In the genomic region with DNA sequence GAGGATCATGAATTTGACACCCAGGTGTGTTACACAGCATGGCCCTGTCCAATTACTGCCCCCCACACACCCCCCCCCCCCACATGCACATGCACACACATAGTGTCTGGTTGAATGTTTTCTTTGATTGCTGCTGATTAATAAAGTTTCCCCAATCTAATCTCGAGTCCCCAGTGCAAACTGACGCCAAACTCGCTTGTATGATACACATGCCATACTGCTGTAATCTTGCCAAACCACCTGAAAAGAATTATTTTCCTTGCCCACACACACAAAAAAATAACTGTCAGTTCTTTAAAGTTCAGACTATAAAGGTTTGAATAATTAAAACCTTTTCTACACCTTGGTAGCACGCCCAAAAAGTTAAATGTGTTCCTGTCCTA, we compare ENCODE assay signal across 21 mouse cellular contexts.
DNase-seq lines count a peak whose midpoint lies in the region; ATAC-seq and TF ChIP-seq lines count a peak whose summit lies in the region.
"Had no signal": no experiment of that assay in that cellular context is flagged by ENCODE, and none has a peak within 500 bp of the region (broad histone marks: within the 10 kb centered on the region; RNA-seq: fewer than 3 reads in every experiment).

No protein-coding gene starts in this region.

- H3K4me2 ChIP-seq in neural tube, embryonic 15.5 days, result no peak overlapping the region
- H3K4me2 ChIP-seq: forebrain, embryonic 13.5 days; heart, embryonic 11.5 days; liver, embryonic 11.5 days; midbrain, embryonic 11.5 days; neural tube, embryonic 13.5 days had no signal

- DNase-seq in gastrocnemius, adult 2 months, result no peak
- DNase-seq in gastrocnemius, adult 18-20 months (ENCODE audit: low spot score), result no peak
- DNase-seq in layer of hippocampus, adult 2 months (ENCODE audit: low spot score in 2 of 2), result no peak
- DNase-seq in layer of hippocampus, postnatal 14 days (ENCODE audit: low spot score in 2 of 2), result no peak
- DNase-seq in neural tube, embryonic 10.5 days (ENCODE audit: extremely low spot score, low spot score), result no peak
- DNase-seq in cerebellum, adult 11 months, result no peak
- DNase-seq: adrenal gland, postnatal 25 days; lung, adult 2 months; thymus, adult 2 months; thymus, postnatal 4 days had no signal

- ATAC-seq in neural tube, embryonic 15.5 days (ENCODE audit: low FRiP score), result no peak
- peak; percentile 83 for ATAC-seq in megakaryocyte-erythroid progenitor cell, adult 5-6 weeks (replicated peaks; ENCODE audit: low FRiP score, low TSS enrichment, poor library complexity, severe bottlenecking)
- ATAC-seq: intestine, embryonic 16.5 days had no signal

- no peak overlapping the region for H3K4me3 ChIP-seq in gastrocnemius, adult 2 months
- H3K4me3 ChIP-seq in layer of hippocampus, adult 2 months, result no peak overlapping the region
- H3K4me3 ChIP-seq in neural tube, embryonic 15.5 days (replicated peaks), result no peak overlapping the region
- H3K4me3 ChIP-seq: erythroblast, embryonic 14.5 days; forebrain, embryonic 13.5 days; myocyte; neural tube, embryonic 13.5 days had no signal

- peak overlapping the region; percentile 57 for H3K27ac ChIP-seq in gastrocnemius, adult 2 months
- peak overlapping the region; percentile 39; the same call in 1 of the 2 replicates for H3K27ac ChIP-seq in layer of hippocampus, adult 2 months
- 0 out of 2 replicates have a peak overlapping the region, but pooled peaks have one; percentile 30 for H3K27ac ChIP-seq in neural tube, embryonic 15.5 days (replicated peaks)
- H3K27ac ChIP-seq: forebrain, embryonic 13.5 days; macrophage had no signal

- H3K27me3 ChIP-seq in neural tube, embryonic 15.5 days (replicated peaks), result no peaks in the 10 kb centered on the region
- H3K27me3 ChIP-seq: neural tube, embryonic 13.5 days had no signal

- H3K9ac ChIP-seq in neural tube, embryonic 15.5 days (replicated peaks), result no peak overlapping the region
- H3K9ac ChIP-seq: forebrain, embryonic 13.5 days; neural tube, embryonic 13.5 days had no signal

- H3K4me1 ChIP-seq in neural tube, embryonic 15.5 days, result peaks cover 8% of the 10 kb centered on the region

- 66% methylated on average over 4 of the region's 4 CpGs for WGBS in neural tube, embryonic 15.5 days

- intact Hi-C loops in gastrocnemius, adult 2 months (cut with DNase I), result no loop called here

- TF ChIP-seq CTCF in gastrocnemius, adult 2 months (IDR thresholded peaks at IDR 0.05), result no peak
- no peak for TF ChIP-seq CTCF in layer of hippocampus, adult 2 months (conservative IDR thresholded peaks at IDR 0.05)

- no peaks in the 10 kb centered on the region for H3K36me3 ChIP-seq in neural tube, embryonic 15.5 days
- H3K36me3 ChIP-seq: neural tube, embryonic 13.5 days had no signal

- no peaks in the 10 kb centered on the region for H3K9me3 ChIP-seq in neural tube, embryonic 15.5 days (replicated peaks)
- H3K9me3 ChIP-seq: forebrain, embryonic 13.5 days had no signal
